Mouse (Mus musculus) cerebellum, adult 2 months (tissue): ENCODE results near the gene Lrp5. TPM values are rescaled to one million over a fixed set of nuclear protein-coding genes. Genes with fewer than 3 reads are reported as not detected.

Experiments
- DNase-seq, 2 experiments: peaks; one replicate each; pipeline ENCODE4 v3.0.0; 2021
- H3K27ac ChIP-seq: fragments of 200-500 bp; 2 replicates; pipeline ENCODE4 v1.5.1; 2012; ENCODE audit warnings: low read length, control low read depth, inconsistent platforms; ENCODE audit not compliant: insufficient read depth
- H3K27me3 ChIP-seq: fragments of 200-500 bp; 2 replicates; pipeline ENCODE4 v1.6.1; 2012; ENCODE audit warnings: inconsistent platforms, mild to moderate bottlenecking, low read length, moderate library complexity; ENCODE audit not compliant: control insufficient read depth, insufficient read depth
- H3K4me1 ChIP-seq: fragments of 200-500 bp; 2 replicates; pipeline ENCODE4 v1.6.1; 2011; ENCODE audit warnings: low read length; ENCODE audit not compliant: control insufficient read depth, insufficient read depth
- H3K4me3 ChIP-seq: fragments of 200-500 bp; replicated peaks from 2 replicates; pipeline ENCODE3; 2011; ENCODE audit warnings: mild to moderate bottlenecking, low read depth, low read length, control low read depth; ENCODE audit not compliant: insufficient read depth
- CTCF ChIP-seq: fragments of 200-500 bp; IDR thresholded peaks from 2 replicates; pipeline ENCODE4 v1.5.1; 2011; ENCODE audit warnings: low read depth, mild to moderate bottlenecking, control low read depth, low read length, moderate library complexity, borderline replicate concordance; ENCODE audit not compliant: insufficient read depth
- POLR2A ChIP-seq: fragments of 200-500 bp; IDR thresholded peaks from 2 replicates; pipeline ENCODE4 v1.6.1; 2011; ENCODE audit warnings: low read length, control low read depth, borderline replicate concordance; ENCODE audit not compliant: insufficient read depth
- WGBS: fragments of 180-500 bp; shearing (Covaris S2); methylation state at CpG from one replicate; pipeline ENCODE4 v1.1.7; 2018; 5-methylcytosine and 5-hydroxymethylcytosine counted together
- polyA plus RNA-seq: library from polyadenylated mRNA; depleted of rRNA; stranded (reverse); fragments of >200 nt; gene quantifications from 2 replicates; pipeline ENCODE4 v1.2.3, GENCODE M21; 2012

The Lrp5 gene
- polyA plus RNA-seq, 1 experiment = 3.8 TPM

GRCm38 (mm10) chr19:3651220-3651619, 35.1 kb downstream of the Lrp5 start:
- no peak overlapping the region for H3K4me3 ChIP-seq
- peaks cover 7% of the 10 kb centered on the region; the same call in 1 of the 2 replicates for H3K4me1 ChIP-seq
- no peak for DNase-seq
- H3K27ac ChIP-seq = no peak overlapping the region
- TF ChIP-seq POLR2A = no peak
- no peak; the same call in 1 of the 2 replicates for TF ChIP-seq CTCF
- H3K27me3 ChIP-seq = no peaks in the 10 kb centered on the region
- 100% methylated on average over 3 of the region's 3 CpGs for WGBS

GRCm38 (mm10) chr19:3650448-3650847, 35.9 kb downstream of the Lrp5 start:
- 90% methylated on average over 3 of the region's 3 CpGs for WGBS
- H3K27me3 ChIP-seq = no peaks in the 10 kb centered on the region
- no peak overlapping the region for H3K4me3 ChIP-seq
- no peak for TF ChIP-seq POLR2A
- no peak for TF ChIP-seq CTCF
- peaks cover 7% of the 10 kb centered on the region; the same call in 1 of the 2 replicates for H3K4me1 ChIP-seq
- no peak for DNase-seq
- no peak overlapping the region for H3K27ac ChIP-seq

- 62% methylated on average over 11 of the region's 11 CpGs for WGBS
Measured at GRCm38 (mm10) chr19:3648830-3649450, 37.4 kb downstream of the Lrp5 start.

GRCm38 (mm10) chr19:3647999-3648398, 38.4 kb downstream of the Lrp5 start:
- no peak for DNase-seq
- H3K4me3 ChIP-seq = no peak overlapping the region
- TF ChIP-seq POLR2A = no peak
- no peak for TF ChIP-seq CTCF
- no peaks in the 10 kb centered on the region for H3K4me1 ChIP-seq
- 97% methylated on average over 3 of the region's 3 CpGs for WGBS
- H3K27ac ChIP-seq = no peak overlapping the region
- H3K27me3 ChIP-seq = no peaks in the 10 kb centered on the region

More at GRCm38 (mm10) chr19:3648830-3649450, 37.4 kb downstream of the Lrp5 start:
- Histone ChIP-seq H3K27me3 (no peaks in the 10 kb centered on the region), H3K27ac (no peak overlapping the region), H3K4me1 (peaks cover 7% of the 10 kb centered on the region; the same call in 1 of the 2 replicates), H3K4me3 (no peak overlapping the region)
- DNase-seq = no peak
- TF ChIP-seq POLR2A (no peak), CTCF (no peak)

- Histone ChIP-seq H3K4me3 (no peak overlapping the region), H3K27ac (no peak overlapping the region), H3K4me1 (0 out of 2 replicates have a peak, but pooled peaks cover 4% of the 10 kb centered on the region), H3K27me3 (no peaks in the 10 kb centered on the region)
- WGBS = 95% methylated on average over 3 of the region's 3 CpGs
- TF ChIP-seq CTCF (no peak), POLR2A (no peak)
- DNase-seq = no peak
Measured at GRCm38 (mm10) chr19:3645813-3646212, 40.6 kb downstream of the Lrp5 start.

- H3K4me1 ChIP-seq = 0 out of 2 replicates have a peak, but pooled peaks cover 4% of the 10 kb centered on the region
- TF ChIP-seq CTCF (no peak), POLR2A (no peak)
- no peak overlapping the region for H3K27ac ChIP-seq
- 93% methylated on average over 4 of the region's 4 CpGs for WGBS
- H3K4me3 ChIP-seq = no peak overlapping the region
- no peak for DNase-seq
- no peaks in the 10 kb centered on the region for H3K27me3 ChIP-seq
Measured at GRCm38 (mm10) chr19:3645318-3645717, 41.0 kb downstream of the Lrp5 start.

- no peak for DNase-seq
- Histone ChIP-seq H3K4me1 (0 out of 2 replicates have a peak, but pooled peaks cover 4% of the 10 kb centered on the region), H3K4me3 (no peak overlapping the region), H3K27me3 (no peaks in the 10 kb centered on the region), H3K27ac (no peak overlapping the region)
- WGBS = 94% methylated on average over 7 of the region's 7 CpGs
- no peak for TF ChIP-seq CTCF
- no peak for TF ChIP-seq POLR2A
Measured at GRCm38 (mm10) chr19:3639561-3639960, 46.8 kb downstream of the Lrp5 start.

GRCm38 (mm10) chr19:3638698-3639097, 47.7 kb downstream of the Lrp5 start:
- DNase-seq = no peak
- no peak overlapping the region for H3K27ac ChIP-seq
- H3K27me3 ChIP-seq = no peaks in the 10 kb centered on the region
- 0 out of 2 replicates have a peak, but pooled peaks cover 4% of the 10 kb centered on the region for H3K4me1 ChIP-seq
- no peak overlapping the region for H3K4me3 ChIP-seq
- WGBS = 39% methylated on average over 8 of the region's 8 CpGs
- no peak for TF ChIP-seq CTCF
- TF ChIP-seq POLR2A = no peak
